Mouse (Mus musculus) urinary bladder, postnatal 25 days (tissue): ENCODE measurements at regions not wholly inside any gene's neighbourhood (a gene's known extent, or its start where the extent isn't known, plus 50 kb on each side); places are given as distances from the start of the nearest gene placed in this dataset.

Source experiments
- DNase-seq: peaks from one replicate; pipeline ENCODE4 v3.0.0; 2022; ENCODE audit warnings: low spot score

- DNase-seq, result no peak
These were observed 94.8 kb downstream of the Rbm46 start for GRCm38 (mm10) chr3:82781464-82781863.

- DNase-seq, result no peak
These were observed 105.6 kb downstream of the Rbm46 start for GRCm38 (mm10) chr3:82770512-82771270.

- no peak for DNase-seq
These were observed 108.8 kb downstream of the Rbm46 start for GRCm38 (mm10) chr3:82767484-82767883.

GRCm38 (mm10) chr3:82759946-82760345, 116.3 kb downstream of the Rbm46 start:
- DNase-seq, result no peak

GRCm38 (mm10) chr3:82758967-82759366, 117.3 kb downstream of the Rbm46 start:
- DNase-seq, result no peak

- DNase-seq, result peak; percentile 48
These were observed 150.7 kb downstream of the Rbm46 start for GRCm38 (mm10) chr3:82725546-82725945.

GRCm38 (mm10) chr3:82707628-82708027, 159.7 kb upstream of the Npy2r start:
- DNase-seq, result no peak

- DNase-seq, result no peak
These were observed 144.2 kb upstream of the Npy2r start for GRCm38 (mm10) chr3:82692131-82692530.

GRCm38 (mm10) chr3:82656159-82656874, 108.4 kb upstream of the Npy2r start:
- no peak for DNase-seq

GRCm38 (mm10) chr3:82652346-82652745, 104.5 kb upstream of the Npy2r start:
- DNase-seq, result no peak

- DNase-seq, result no peak
These were observed 92.2 kb upstream of the Npy2r start for GRCm38 (mm10) chr3:82640052-82640451.

- DNase-seq, result no peak
These were observed 88.8 kb upstream of the Npy2r start for GRCm38 (mm10) chr3:82636666-82637065.

- DNase-seq, result no peak
These were observed 72.6 kb upstream of the Npy2r start for GRCm38 (mm10) chr3:82620418-82621003.

- DNase-seq, result no peak
These were observed 71.5 kb upstream of the Npy2r start for GRCm38 (mm10) chr3:82619371-82619770.

- no peak for DNase-seq
These were observed 54.0 kb upstream of the Npy2r start for GRCm38 (mm10) chr3:82601880-82602279.

- DNase-seq, result no peak
These were observed 50.8 kb upstream of the Npy2r start for GRCm38 (mm10) chr3:82598656-82599055.
